Mouse (Mus musculus): ENCODE measurements around the gene Pkp4. TPM values are rescaled to one million over a fixed set of nuclear protein-coding genes. Genes with fewer than 3 reads are reported as not detected.

The Pkp4 gene
- polyA plus RNA-seq, 1 experiment from 2014 or later: 20.2 TPM

GRCm38 (mm10) chr2:59239841-59240395 lies 79.3 kb downstream of the Pkp4 start:
- Histone ChIP-seq H3K27ac (ENCODE audit: low read depth, low read length) (no peak overlapping the region), H3K36me3 (ENCODE audit: control insufficient read depth, insufficient read depth, low read length) (no peaks in the 10 kb centered on the region), H3K4me3 (ENCODE audit: low read depth, low read length) (no peak overlapping the region), H3K9ac (ENCODE audit: low read length) (no peak overlapping the region), H3K4me1 (ENCODE audit: control insufficient read depth, insufficient read depth, low read length) (no peaks in the 10 kb centered on the region), H3K9me3 (ENCODE audit: control insufficient read depth, low read length) (no peaks in the 10 kb centered on the region), H3K27me3 (ENCODE audit: control insufficient read depth, insufficient read depth, low read length) (no peaks in the 10 kb centered on the region), H3K4me2 (no peak overlapping the region)
- WGBS: 86% methylated on average over 10 of the region's 10 CpGs
- ATAC-seq (ENCODE audit: low FRiP score): no peak
- no peak for DNase-seq (ENCODE audit: low spot score, missing footprints)

DNA sequence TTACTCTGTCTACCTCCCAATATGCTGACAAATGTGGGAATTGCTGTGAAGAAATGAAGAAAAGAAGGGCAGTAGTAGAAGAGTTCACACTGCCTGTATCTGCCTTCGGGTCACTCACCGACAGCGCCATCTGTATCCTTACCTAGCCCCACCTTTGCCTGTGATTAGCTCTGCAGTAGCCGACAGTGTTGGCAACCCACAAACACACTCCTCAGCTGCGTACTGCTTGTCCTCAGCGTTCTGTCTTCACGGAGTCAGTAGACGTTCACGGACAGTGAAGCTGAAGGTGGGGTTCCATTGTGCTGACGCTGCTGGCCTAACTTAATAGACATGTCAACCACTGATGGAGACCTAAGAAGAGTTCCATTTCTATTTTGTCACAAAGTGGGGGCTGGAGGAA lies 81.5 kb downstream of the Pkp4 start:
- no peak for DNase-seq (ENCODE audit: low spot score, missing footprints)
- no peak overlapping the region for H3K27ac ChIP-seq (ENCODE audit: low read depth, low read length)
- H3K4me1 ChIP-seq (ENCODE audit: control insufficient read depth, insufficient read depth, low read length): no peaks in the 10 kb centered on the region
- 83% methylated on average over 10 of the region's 10 CpGs for WGBS
- H3K4me3 ChIP-seq (ENCODE audit: low read depth, low read length): no peak overlapping the region
- H3K9me3 ChIP-seq (ENCODE audit: control insufficient read depth, low read length): no peaks in the 10 kb centered on the region
- H3K36me3 ChIP-seq (ENCODE audit: control insufficient read depth, insufficient read depth, low read length): no peaks in the 10 kb centered on the region
- H3K27me3 ChIP-seq (ENCODE audit: control insufficient read depth, insufficient read depth, low read length): no peaks in the 10 kb centered on the region
- ATAC-seq (ENCODE audit: low FRiP score): no peak
- H3K4me2 ChIP-seq: no peak overlapping the region
- no peak overlapping the region for H3K9ac ChIP-seq (ENCODE audit: low read length)

- Histone ChIP-seq H3K4me3 (ENCODE audit: low read depth, low read length) (no peak overlapping the region), H3K27ac (ENCODE audit: low read depth, low read length) (no peak overlapping the region), H3K4me1 (ENCODE audit: control insufficient read depth, insufficient read depth, low read length) (no peaks in the 10 kb centered on the region), H3K9ac (ENCODE audit: low read length) (no peak overlapping the region), H3K36me3 (ENCODE audit: control insufficient read depth, insufficient read depth, low read length) (no peaks in the 10 kb centered on the region), H3K27me3 (ENCODE audit: control insufficient read depth, insufficient read depth, low read length) (no peaks in the 10 kb centered on the region), H3K4me2 (no peak overlapping the region), H3K9me3 (ENCODE audit: control insufficient read depth, low read length) (no peaks in the 10 kb centered on the region)
- 95% methylated on average over 12 of the region's 12 CpGs for whole genome bisulfite sequencing
- DNase-seq (ENCODE audit: low spot score, missing footprints): no peak
- ATAC-seq (ENCODE audit: low FRiP score): no peak
Measured at GRCm38 (mm10) chr2:59244273-59245097, 83.8 kb downstream of the Pkp4 start.

DNA sequence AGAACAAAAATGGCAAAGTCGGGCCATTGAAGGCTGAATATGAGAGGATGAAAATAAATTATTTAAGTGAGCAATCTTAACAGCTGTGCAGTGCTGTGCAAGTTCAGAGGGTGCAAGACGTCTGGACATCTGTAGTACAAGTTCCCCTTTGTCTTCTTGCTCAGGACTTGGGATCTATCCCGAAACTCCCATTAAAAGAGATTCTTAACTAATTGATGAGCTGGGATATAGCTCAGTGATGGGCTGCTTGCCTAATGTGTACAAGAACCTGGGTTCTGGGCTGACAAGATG lies 84.4 kb downstream of the Pkp4 start:
- H3K9me3 ChIP-seq (ENCODE audit: control insufficient read depth, low read length): no peaks in the 10 kb centered on the region
- WGBS: 88% methylated on average over 3 of the region's 3 CpGs
- H3K4me1 ChIP-seq (ENCODE audit: control insufficient read depth, insufficient read depth, low read length): no peaks in the 10 kb centered on the region
- H3K27me3 ChIP-seq (ENCODE audit: control insufficient read depth, insufficient read depth, low read length): no peaks in the 10 kb centered on the region
- ATAC-seq (ENCODE audit: low FRiP score): no peak
- no peak overlapping the region for H3K9ac ChIP-seq (ENCODE audit: low read length)
- DNase-seq (ENCODE audit: low spot score, missing footprints): no peak
- H3K27ac ChIP-seq (ENCODE audit: low read depth, low read length): no peak overlapping the region
- H3K4me2 ChIP-seq: no peak overlapping the region
- H3K36me3 ChIP-seq (ENCODE audit: control insufficient read depth, insufficient read depth, low read length): no peaks in the 10 kb centered on the region
- no peak overlapping the region for H3K4me3 ChIP-seq (ENCODE audit: low read depth, low read length)

DNA sequence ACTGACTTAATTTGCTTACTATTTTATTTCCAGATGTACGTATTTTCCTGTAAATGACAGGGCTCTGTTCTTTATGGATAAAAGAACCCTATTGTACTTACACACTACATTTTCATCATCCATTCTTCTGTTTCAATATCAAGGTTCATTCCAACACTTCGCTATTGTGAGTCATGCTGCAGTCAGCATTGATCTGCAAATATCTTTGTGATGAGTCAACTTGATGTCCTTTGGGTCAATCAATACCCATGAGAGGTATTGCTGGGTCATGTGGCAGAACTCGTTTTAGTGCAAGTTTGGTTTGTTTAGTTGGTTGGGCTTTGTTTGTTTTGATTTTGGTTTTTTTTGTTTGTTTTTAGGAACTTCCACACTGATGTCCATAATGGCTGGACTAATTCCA lies 88.2 kb downstream of the Pkp4 start:
- 83% methylated on average over 3 of the region's 3 CpGs for WGBS
- H3K4me3 ChIP-seq (ENCODE audit: low read depth, low read length): no peak overlapping the region
- no peaks in the 10 kb centered on the region for H3K9me3 ChIP-seq (ENCODE audit: control insufficient read depth, low read length)
- H3K27ac ChIP-seq (ENCODE audit: low read depth, low read length): no peak overlapping the region
- ATAC-seq (ENCODE audit: low FRiP score) (no peak), DNase-seq (ENCODE audit: low spot score, missing footprints) (no peak)
- no peak overlapping the region for H3K4me2 ChIP-seq
- no peaks in the 10 kb centered on the region for H3K36me3 ChIP-seq (ENCODE audit: control insufficient read depth, insufficient read depth, low read length)
- no peaks in the 10 kb centered on the region for H3K27me3 ChIP-seq (ENCODE audit: control insufficient read depth, insufficient read depth, low read length)
- no peaks in the 10 kb centered on the region for H3K4me1 ChIP-seq (ENCODE audit: control insufficient read depth, insufficient read depth, low read length)
- H3K9ac ChIP-seq (ENCODE audit: low read length): no peak overlapping the region

- Histone ChIP-seq H3K4me2 (no peak overlapping the region), H3K27ac (ENCODE audit: low read depth, low read length) (no peak overlapping the region), H3K9ac (ENCODE audit: low read length) (no peak overlapping the region), H3K36me3 (ENCODE audit: control insufficient read depth, insufficient read depth, low read length) (no peaks in the 10 kb centered on the region), H3K4me1 (ENCODE audit: control insufficient read depth, insufficient read depth, low read length) (no peaks in the 10 kb centered on the region), H3K4me3 (ENCODE audit: low read depth, low read length) (no peak overlapping the region), H3K27me3 (ENCODE audit: control insufficient read depth, insufficient read depth, low read length) (no peaks in the 10 kb centered on the region), H3K9me3 (ENCODE audit: control insufficient read depth, low read length) (no peaks in the 10 kb centered on the region)
- no peak for DNase-seq (ENCODE audit: low spot score, missing footprints)
- 0 out of 2 replicates have a peak, but pooled peaks have one; percentile 27 for ATAC-seq (ENCODE audit: low FRiP score)
Measured at GRCm38 (mm10) chr2:59252818-59253217, 92.2 kb downstream of the Pkp4 start.

- Histone ChIP-seq H3K36me3 (ENCODE audit: control insufficient read depth, insufficient read depth, low read length) (no peaks in the 10 kb centered on the region), H3K4me2 (no peak overlapping the region), H3K4me3 (ENCODE audit: low read depth, low read length) (no peak overlapping the region), H3K27ac (ENCODE audit: low read depth, low read length) (no peak overlapping the region), H3K27me3 (ENCODE audit: control insufficient read depth, insufficient read depth, low read length) (no peaks in the 10 kb centered on the region), H3K4me1 (ENCODE audit: control insufficient read depth, insufficient read depth, low read length) (no peaks in the 10 kb centered on the region), H3K9ac (ENCODE audit: low read length) (no peak overlapping the region), H3K9me3 (ENCODE audit: control insufficient read depth, low read length) (no peaks in the 10 kb centered on the region)
- no peak for ATAC-seq (ENCODE audit: low FRiP score)
- no peak for DNase-seq (ENCODE audit: low spot score, missing footprints)
- WGBS: 83% methylated on average over 3 of the region's 3 CpGs
Measured at GRCm38 (mm10) chr2:59253435-59253834, 92.8 kb downstream of the Pkp4 start.

GRCm38 (mm10) chr2:59258821-59259231 lies 98.2 kb downstream of the Pkp4 start:
- Histone ChIP-seq H3K4me1 (ENCODE audit: control insufficient read depth, insufficient read depth, low read length) (no peaks in the 10 kb centered on the region), H3K4me3 (ENCODE audit: low read depth, low read length) (no peak overlapping the region), H3K27ac (ENCODE audit: low read depth, low read length) (no peak overlapping the region), H3K36me3 (ENCODE audit: control insufficient read depth, insufficient read depth, low read length) (no peaks in the 10 kb centered on the region), H3K27me3 (ENCODE audit: control insufficient read depth, insufficient read depth, low read length) (no peaks in the 10 kb centered on the region), H3K9ac (ENCODE audit: low read length) (no peak overlapping the region), H3K9me3 (ENCODE audit: control insufficient read depth, low read length) (no peaks in the 10 kb centered on the region), H3K4me2 (no peak overlapping the region)
- no peak for ATAC-seq (ENCODE audit: low FRiP score)
- 88% methylated on average over 6 of the region's 6 CpGs for WGBS
- peak; percentile 57 for DNase-seq (ENCODE audit: low spot score, missing footprints)

DNA sequence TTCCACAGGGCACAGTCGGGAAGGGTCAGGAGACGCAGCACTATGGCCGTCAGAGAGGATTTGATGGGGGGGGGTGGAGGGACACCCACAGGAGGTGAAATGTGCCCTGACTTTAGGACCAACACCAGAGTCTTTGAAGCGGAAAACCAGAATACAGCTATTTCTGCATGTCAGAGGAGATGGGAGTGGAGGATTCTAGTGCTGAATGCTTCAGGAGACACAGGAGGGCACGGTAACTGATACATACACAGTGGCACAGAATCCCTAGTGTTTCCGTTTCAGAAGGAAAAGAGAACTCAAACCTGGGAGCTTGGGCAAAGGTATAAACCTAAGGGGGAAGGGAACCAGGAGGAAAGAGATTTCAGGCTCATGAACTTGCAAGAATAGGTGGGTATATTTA lies 98.7 kb downstream of the Pkp4 start:
- H3K27me3 ChIP-seq (ENCODE audit: control insufficient read depth, insufficient read depth, low read length): no peaks in the 10 kb centered on the region
- no peaks in the 10 kb centered on the region for H3K4me1 ChIP-seq (ENCODE audit: control insufficient read depth, insufficient read depth, low read length)
- no peaks in the 10 kb centered on the region for H3K9me3 ChIP-seq (ENCODE audit: control insufficient read depth, low read length)
- 83% methylated on average over 6 of the region's 6 CpGs for WGBS
- H3K4me2 ChIP-seq: no peak overlapping the region
- DNase-seq (ENCODE audit: low spot score, missing footprints): peak; percentile 35
- ATAC-seq (ENCODE audit: low FRiP score): no peak
- H3K9ac ChIP-seq (ENCODE audit: low read length): no peak overlapping the region
- no peak overlapping the region for H3K4me3 ChIP-seq (ENCODE audit: low read depth, low read length)
- H3K27ac ChIP-seq (ENCODE audit: low read depth, low read length): no peak overlapping the region
- H3K36me3 ChIP-seq (ENCODE audit: control insufficient read depth, insufficient read depth, low read length): no peaks in the 10 kb centered on the region
